Mouse (Mus musculus) MEL (cell line): ENCODE measurements at regions not wholly inside any gene's neighbourhood (a gene's known extent, or its start where the extent isn't known, plus 50 kb on each side); places are given as distances from the start of the nearest gene placed in this dataset.

Experiments
- CTCF ChIP-seq, 3 experiments: IDR thresholded peaks in 2 of 3; conservative IDR thresholded peaks in 1 of 3; 2 replicates each; pipeline ENCODE4 v1.5.1; 2011 to 2012; ENCODE audit warnings: low read length in 3 of 3, low read depth in 2 of 3, mild to moderate bottlenecking in 2 of 3, improper control_type of control experiment in 1 of 3, inconsistent platforms in 1 of 3, mixed read lengths in 1 of 3, moderate library complexity in 1 of 3; ENCODE audit not compliant: control insufficient read depth in 1 of 3, insufficient read depth in 1 of 3, poor library complexity in 1 of 3, severe bottlenecking in 1 of 3
- EP300 ChIP-seq, 2 experiments: IDR thresholded peaks; 2 replicates each; pipeline ENCODE4 v1.6.1; 2011; ENCODE audit warnings: improper control_type of control experiment in 2 of 2, low read length in 2 of 2, low read depth in 1 of 2, mild to moderate bottlenecking in 1 of 2
- HCFC1 ChIP-seq: IDR thresholded peaks from 2 replicates; pipeline ENCODE4 v1.6.1; 2012; ENCODE audit warnings: low read depth, mild to moderate bottlenecking, inconsistent platforms, low read length, improper control_type of control experiment, moderate library complexity
- JUND ChIP-seq: IDR thresholded peaks from 2 replicates; pipeline ENCODE4 v1.6.1; 2011; ENCODE audit warnings: low read depth, mild to moderate bottlenecking, improper control_type of control experiment, low read length
- KAT2A ChIP-seq: conservative IDR thresholded peaks from 2 replicates; pipeline ENCODE4 v1.6.1; 2012; ENCODE audit warnings: low read depth, low read length, improper control_type of control experiment, inconsistent platforms
- MAFK ChIP-seq: IDR thresholded peaks from 2 replicates; pipeline ENCODE4 v1.6.1; 2011; ENCODE audit warnings: low read depth, mild to moderate bottlenecking, low read length, improper control_type of control experiment, borderline replicate concordance
- MEF2A ChIP-seq: IDR thresholded peaks from 2 replicates; pipeline ENCODE4 v1.6.1; 2014; ENCODE audit warnings: low read depth, mild to moderate bottlenecking, inconsistent platforms, low read length, improper control_type of control experiment; ENCODE audit not compliant: poor library complexity, insufficient replicate concordance, severe bottlenecking; ENCODE audit errors: extremely low read depth
- POLR2A ChIP-seq, 2 experiments: IDR thresholded peaks; 2 replicates each; pipeline ENCODE4 v1.6.1; 2011 to 2012; ENCODE audit warnings: low read length in 2 of 2, mild to moderate bottlenecking in 2 of 2, control low read depth in 1 of 2, improper control_type of control experiment in 1 of 2, low read depth in 1 of 2, moderate library complexity in 1 of 2; ENCODE audit not compliant: control insufficient read depth in 1 of 2, insufficient read depth in 1 of 2, poor library complexity in 1 of 2
- SIN3A ChIP-seq: IDR thresholded peaks from 2 replicates; pipeline ENCODE4 v1.6.1; 2012; ENCODE audit warnings: low read length, improper control_type of control experiment, inconsistent platforms
- TCF12 ChIP-seq: IDR thresholded peaks from 2 replicates; pipeline ENCODE4 v1.6.1; 2014; ENCODE audit warnings: low read depth, mild to moderate bottlenecking, inconsistent platforms, low read length, improper control_type of control experiment, moderate library complexity
- UBTF ChIP-seq: IDR thresholded peaks from 2 replicates; pipeline ENCODE4 v1.6.1; 2012; ENCODE audit warnings: low read depth, mild to moderate bottlenecking, inconsistent platforms, low read length, improper control_type of control experiment, moderate library complexity, borderline replicate concordance; ENCODE audit not compliant: insufficient read depth
- ZC3H11A ChIP-seq: IDR thresholded peaks from 2 replicates; pipeline ENCODE4 v1.6.1; 2012; ENCODE audit warnings: low read depth, mild to moderate bottlenecking, inconsistent platforms, low read length, improper control_type of control experiment

DNA sequence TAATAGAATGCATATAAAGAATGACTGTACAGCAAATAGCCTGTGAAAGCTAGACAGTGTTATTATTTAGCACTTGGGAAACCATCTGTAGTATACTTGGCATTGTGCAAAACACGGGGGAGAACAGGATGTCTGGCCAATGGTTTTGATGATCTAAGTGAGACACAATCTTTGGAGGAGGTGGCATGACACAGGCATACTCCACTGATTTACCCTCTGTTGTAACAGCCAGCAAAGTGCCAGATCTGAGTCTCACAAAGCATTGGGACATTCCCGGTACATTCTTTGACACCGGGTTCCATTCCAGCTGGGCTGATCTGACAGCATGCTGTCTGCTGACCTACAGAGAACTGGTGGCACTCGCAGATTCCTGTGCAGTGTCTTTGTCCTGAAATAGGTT, 341.0 kb downstream of the Phf14 start:
- TF ChIP-seq POLR2A (IDR thresholded peaks at IDR 0.05; ENCODE audit: control insufficient read depth in 1 of 2, insufficient read depth in 1 of 2, low read depth in 1 of 2, low read length in 2 of 2, poor library complexity in 1 of 2) (no peak), HCFC1 (no peak), TCF12 (no peak), ZC3H11A (no peak), MAFK (no peak), KAT2A (no peak), MEF2A (no peak), EP300 (IDR thresholded peaks at IDR 0.05; ENCODE audit: low read depth in 1 of 2, low read length in 2 of 2) (no peak), CTCF (IDR thresholded peaks at IDR 0.05 in 2 of 3, conservative IDR thresholded peaks at IDR 0.05 in 1 of 3; ENCODE audit: control insufficient read depth in 1 of 3, insufficient read depth in 1 of 3, low read depth in 2 of 3, low read length in 3 of 3, poor library complexity in 1 of 3, severe bottlenecking in 1 of 3) (no peak), SIN3A (no peak), JUND (no peak), UBTF (no peak)
